Mouse (Mus musculus): ENCODE results near the gene Gfpt2. TPM values are rescaled to one million over a fixed set of nuclear protein-coding genes. Genes with fewer than 3 reads are reported as not detected.

Gfpt2 gene
- 13.6 and 17.0 TPM in 2 replicates for polyA plus RNA-seq (2015; fragmentation: Nextera tagmentation; extraction: Ambion mirVana)

GRCm38 (mm10) chr11:49793619-49794341 lies at the start of gene Gfpt2:
Gfpt2 (plus strand) TSS chr11:49794178.

GRCm38 (mm10) chr11:49846401-49847070 lies 52.6 kb downstream of the Gfpt2 start, which contains the start of gene Mapk9:
Mapk9 (plus strand) TSS chr11:49846751.

Small RNA genes within 50 kb of the gene (microRNA-seq; reads per million reads assigned to microRNA genes)
- gene Gm23813 (ENCODE audit: borderline replicate concordance, insufficient number of aligned reads): not detected

Other genes with a start within 250 kb of the Gfpt2 start
- not detected in 2 replicates for gene Olfr1380, start 237.3 kb upstream of the Gfpt2 start, polyA plus RNA-seq (2015; fragmentation: Nextera tagmentation; extraction: Ambion mirVana)
- 3.2 and 6.6 TPM in 2 replicates for gene Flt4, start 184.9 kb upstream of the Gfpt2 start, polyA plus RNA-seq (2015; fragmentation: Nextera tagmentation; extraction: Ambion mirVana)
- gene Scgb3a1, start 130.6 kb upstream of the Gfpt2 start, polyA plus RNA-seq (2015; fragmentation: Nextera tagmentation; extraction: Ambion mirVana): 0.47 and 0.92 TPM in 2 replicates
- 22.6 and 30.7 TPM in 2 replicates for gene Cnot6, start 81.5 kb upstream of the Gfpt2 start, polyA plus RNA-seq (2015; fragmentation: Nextera tagmentation; extraction: Ambion mirVana)
- 30.4 and 41.5 TPM in 2 replicates for gene Mapk9, start 52.6 kb downstream of the Gfpt2 start, polyA plus RNA-seq (2015; fragmentation: Nextera tagmentation; extraction: Ambion mirVana)
- gene Rasgef1c, start 107.7 kb downstream of the Gfpt2 start, polyA plus RNA-seq (2015; fragmentation: Nextera tagmentation; extraction: Ambion mirVana): 2.8 and 3.5 TPM in 2 replicates
- gene Rnf130, start 231.2 kb downstream of the Gfpt2 start, polyA plus RNA-seq (2015; fragmentation: Nextera tagmentation; extraction: Ambion mirVana): 102 and 120 TPM in 2 replicates